Mouse (Mus musculus): ENCODE data around the gene Gm11111.

DNA sequence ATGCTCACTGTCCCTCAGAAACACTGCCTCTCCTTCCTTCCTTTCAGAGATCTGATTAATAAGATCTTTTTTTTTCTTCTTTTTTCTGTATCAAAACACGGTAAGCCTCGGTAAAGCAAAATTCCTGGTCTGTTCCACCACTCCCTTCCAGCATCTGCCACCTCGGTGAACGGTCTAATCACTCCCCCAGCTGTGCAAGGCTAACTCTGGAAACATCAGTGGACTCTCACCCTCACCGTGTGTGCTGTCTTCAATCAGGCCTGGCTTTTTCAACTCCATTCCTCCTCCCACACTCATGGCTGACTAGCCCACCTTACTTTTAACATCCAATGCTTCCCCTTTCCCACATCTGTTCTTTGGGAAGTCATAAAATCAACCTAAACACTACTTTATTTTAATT, 2.2 kb upstream of the Gm11111 start:
- TF ChIP-seq GATA1 (IDR thresholded peaks at IDR 0.05; ENCODE audit: borderline replicate concordance, low read length) (no peak), FLI1 (IDR thresholded peaks at IDR 0.05; ENCODE audit: low read length) (no peak)
